Mouse (Mus musculus): ENCODE data around the gene Alpk1. TPM values are rescaled to one million over a fixed set of nuclear protein-coding genes. Genes with fewer than 3 reads are reported as not detected.
"Not testable (repeated sequence)": the region's sequence is repeated elsewhere in the genome, so short reads cannot be mapped to it uniquely, and the experiment has no call there.

Alpk1 gene
- polyA plus RNA-seq, 1 experiment from 2014 or later, result 1.6 TPM

GRCm38 (mm10) chr3:127788038-127788437 is 7.7 kb upstream of the Alpk1 start:
- ATAC-seq (ENCODE audit: low FRiP score), result no peak
- Histone ChIP-seq H3K36me3 (no peaks in the 10 kb centered on the region), H3K9me3 (replicated peaks) (no peaks in the 10 kb centered on the region), H3K27ac (no peak overlapping the region), H3K9ac (no peak overlapping the region), H3K4me1 (peaks cover 21% of the 10 kb centered on the region), H3K4me2 (replicated peaks) (no peak overlapping the region), H3K27me3 (peaks cover 50% of the 10 kb centered on the region), H3K4me3 (no peak overlapping the region)
- 39% methylated on average over 7 of the region's 7 CpGs for WGBS

- Histone ChIP-seq H3K27ac (no peak overlapping the region), H3K27me3 (peaks cover 44% of the 10 kb centered on the region)
- no peak for ATAC-seq (ENCODE audit: low FRiP score)
These were observed 6.7 kb upstream of the Alpk1 start for GRCm38 (mm10) chr3:127787032-127787431.

GRCm38 (mm10) chr3:127783680-127784079 is 3.4 kb upstream of the Alpk1 start:
- not testable (repeated sequence) for H3K9me3 ChIP-seq (replicated peaks); ATAC-seq (ENCODE audit: low FRiP score); H3K9ac ChIP-seq; H3K4me3 ChIP-seq; H3K36me3 ChIP-seq; H3K4me2 ChIP-seq (replicated peaks); H3K27ac ChIP-seq; H3K4me1 ChIP-seq
- peaks cover 15% of the 10 kb centered on the region for H3K27me3 ChIP-seq
- 95% methylated on average over 8 of the region's 8 CpGs for WGBS

More at GRCm38 (mm10) chr3:127787032-127787431, 6.7 kb upstream of the Alpk1 start:
- H3K4me3 ChIP-seq, result no peak overlapping the region
- H3K9me3 ChIP-seq (replicated peaks), result no peaks in the 10 kb centered on the region
- H3K4me2 ChIP-seq (replicated peaks), result no peak overlapping the region
- H3K36me3 ChIP-seq, result no peaks in the 10 kb centered on the region
- H3K9ac ChIP-seq, result no peak overlapping the region
- peaks cover 21% of the 10 kb centered on the region for H3K4me1 ChIP-seq

- peaks cover 2% of the 10 kb centered on the region; the same call in 1 of the 2 replicates for H3K4me1 ChIP-seq
- no peak overlapping the region for H3K4me3 ChIP-seq
- H3K9me3 ChIP-seq (replicated peaks), result no peaks in the 10 kb centered on the region
- WGBS, result 91% methylated on average over 6 of the region's 6 CpGs
- ATAC-seq (ENCODE audit: low FRiP score), result no peak
- H3K36me3 ChIP-seq, result no peaks in the 10 kb centered on the region
- no peak overlapping the region for H3K4me2 ChIP-seq (replicated peaks)
- H3K27me3 ChIP-seq, result peaks cover 8% of the 10 kb centered on the region
- no peak overlapping the region for H3K27ac ChIP-seq
- H3K9ac ChIP-seq, result no peak overlapping the region
These were observed 2.6 kb upstream of the Alpk1 start for GRCm38 (mm10) chr3:127782921-127783320.

- Histone ChIP-seq H3K4me1 (peaks cover 2% of the 10 kb centered on the region; the same call in 1 of the 2 replicates), H3K27me3 (no peaks in the 10 kb centered on the region), H3K36me3 (no peaks in the 10 kb centered on the region), H3K4me3 (no peak overlapping the region), H3K4me2 (replicated peaks) (no peak overlapping the region), H3K27ac (no peak overlapping the region), H3K9me3 (replicated peaks) (no peaks in the 10 kb centered on the region), H3K9ac (no peak overlapping the region)
- no peak for ATAC-seq (ENCODE audit: low FRiP score)
- WGBS, result 93% methylated on average over 9 of the region's 9 CpGs
These were observed 594 bp upstream of the Alpk1 start for GRCm38 (mm10) chr3:127780921-127781320.

- Histone ChIP-seq H3K27ac (no peak overlapping the region), H3K27me3 (no peaks in the 10 kb centered on the region), H3K4me2 (replicated peaks) (no peak overlapping the region), H3K9me3 (replicated peaks) (no peaks in the 10 kb centered on the region), H3K36me3 (no peaks in the 10 kb centered on the region), H3K9ac (no peak overlapping the region), H3K4me1 (no peaks in the 10 kb centered on the region), H3K4me3 (no peak overlapping the region)
- ATAC-seq (ENCODE audit: low FRiP score), result no peak
- WGBS, result 91% methylated on average over 11 of the region's 11 CpGs
These were observed 11.2 kb downstream of the Alpk1 start for GRCm38 (mm10) chr3:127769146-127769545.

- ATAC-seq (ENCODE audit: low FRiP score), result no peak
These were observed 14.4 kb downstream of the Alpk1 start for GRCm38 (mm10) chr3:127765971-127766370.

GRCm38 (mm10) chr3:127764541-127764940 is 15.8 kb downstream of the Alpk1 start:
- H3K27me3 ChIP-seq, result peaks cover 22% of the 10 kb centered on the region
- 56% methylated on average over 5 of the region's 5 CpGs for WGBS
- no peaks in the 10 kb centered on the region for H3K36me3 ChIP-seq
- H3K4me1 ChIP-seq, result no peaks in the 10 kb centered on the region
- no peak overlapping the region for H3K9ac ChIP-seq
- ATAC-seq (ENCODE audit: low FRiP score), result no peak
- H3K27ac ChIP-seq, result no peak overlapping the region
- no peak overlapping the region for H3K4me3 ChIP-seq
- no peak overlapping the region for H3K4me2 ChIP-seq (replicated peaks)
- H3K9me3 ChIP-seq (replicated peaks), result no peaks in the 10 kb centered on the region

More at GRCm38 (mm10) chr3:127765971-127766370, 14.4 kb downstream of the Alpk1 start:
- Histone ChIP-seq H3K9ac (no peak overlapping the region), H3K9me3 (replicated peaks) (no peaks in the 10 kb centered on the region), H3K4me1 (no peaks in the 10 kb centered on the region), H3K4me3 (no peak overlapping the region), H3K27ac (no peak overlapping the region), H3K27me3 (peaks cover 16% of the 10 kb centered on the region), H3K4me2 (replicated peaks) (no peak overlapping the region), H3K36me3 (no peaks in the 10 kb centered on the region)
- WGBS, result 76% methylated on average over 3 of the region's 3 CpGs

GRCm38 (mm10) chr3:127763076-127763612 is 17.2 kb downstream of the Alpk1 start:
- no peak for ATAC-seq (ENCODE audit: low FRiP score)
- Histone ChIP-seq H3K36me3 (no peaks in the 10 kb centered on the region), H3K9me3 (replicated peaks) (no peaks in the 10 kb centered on the region), H3K9ac (no peak overlapping the region), H3K4me3 (no peak overlapping the region), H3K27ac (no peak overlapping the region), H3K4me1 (peaks cover 7% of the 10 kb centered on the region), H3K4me2 (replicated peaks) (no peak overlapping the region), H3K27me3 (peaks cover 28% of the 10 kb centered on the region)
- 22% methylated on average over 7 of the region's 7 CpGs for WGBS

GRCm38 (mm10) chr3:127762403-127762802 is 17.9 kb downstream of the Alpk1 start:
- H3K4me2 ChIP-seq (replicated peaks), result no peak overlapping the region
- peaks cover 33% of the 10 kb centered on the region for H3K27me3 ChIP-seq
- peaks cover 7% of the 10 kb centered on the region for H3K4me1 ChIP-seq
- no peak for ATAC-seq (ENCODE audit: low FRiP score)
- H3K9ac ChIP-seq, result no peak overlapping the region
- H3K27ac ChIP-seq, result no peak overlapping the region
- 65% methylated on average over 8 of the region's 8 CpGs for WGBS
- H3K9me3 ChIP-seq (replicated peaks), result no peaks in the 10 kb centered on the region
- no peaks in the 10 kb centered on the region for H3K36me3 ChIP-seq
- no peak overlapping the region for H3K4me3 ChIP-seq

GRCm38 (mm10) chr3:127759212-127759611 is 21.1 kb downstream of the Alpk1 start:
- no peak overlapping the region for H3K9ac ChIP-seq
- no peak overlapping the region for H3K4me2 ChIP-seq (replicated peaks)
- ATAC-seq (ENCODE audit: low FRiP score), result 0 out of 2 replicates have a peak, but pooled peaks have one; percentile 57
- H3K36me3 ChIP-seq, result no peaks in the 10 kb centered on the region
- H3K4me3 ChIP-seq, result no peak overlapping the region
- H3K4me1 ChIP-seq, result peaks cover 7% of the 10 kb centered on the region
- WGBS, result 16% methylated on average over 8 of the region's 8 CpGs
- no peaks in the 10 kb centered on the region for H3K9me3 ChIP-seq (replicated peaks)
- H3K27me3 ChIP-seq, result peaks cover 64% of the 10 kb centered on the region
- H3K27ac ChIP-seq, result no peak overlapping the region

GRCm38 (mm10) chr3:127758806-127759205 is 21.5 kb downstream of the Alpk1 start:
- peak; percentile 48 for ATAC-seq (ENCODE audit: low FRiP score)
- Histone ChIP-seq H3K4me3 (no peak overlapping the region), H3K9me3 (replicated peaks) (no peaks in the 10 kb centered on the region), H3K27me3 (peaks cover 65% of the 10 kb centered on the region), H3K4me2 (replicated peaks) (no peak overlapping the region), H3K36me3 (no peaks in the 10 kb centered on the region), H3K27ac (no peak overlapping the region), H3K4me1 (peaks cover 7% of the 10 kb centered on the region), H3K9ac (no peak overlapping the region)
- WGBS, result 30% methylated on average over 4 of the region's 4 CpGs

GRCm38 (mm10) chr3:127757886-127758301 is 22.4 kb downstream of the Alpk1 start:
- Histone ChIP-seq H3K4me1 (peaks cover 7% of the 10 kb centered on the region), H3K9ac (no peak overlapping the region), H3K9me3 (replicated peaks) (no peaks in the 10 kb centered on the region), H3K27ac (no peak overlapping the region), H3K27me3 (peaks cover 72% of the 10 kb centered on the region), H3K4me2 (replicated peaks) (no peak overlapping the region), H3K4me3 (no peak overlapping the region), H3K36me3 (no peaks in the 10 kb centered on the region)
- ATAC-seq (ENCODE audit: low FRiP score), result no peak
